15 mouse cellular contexts compared by ENCODE assay signal in the genomic region with DNA sequence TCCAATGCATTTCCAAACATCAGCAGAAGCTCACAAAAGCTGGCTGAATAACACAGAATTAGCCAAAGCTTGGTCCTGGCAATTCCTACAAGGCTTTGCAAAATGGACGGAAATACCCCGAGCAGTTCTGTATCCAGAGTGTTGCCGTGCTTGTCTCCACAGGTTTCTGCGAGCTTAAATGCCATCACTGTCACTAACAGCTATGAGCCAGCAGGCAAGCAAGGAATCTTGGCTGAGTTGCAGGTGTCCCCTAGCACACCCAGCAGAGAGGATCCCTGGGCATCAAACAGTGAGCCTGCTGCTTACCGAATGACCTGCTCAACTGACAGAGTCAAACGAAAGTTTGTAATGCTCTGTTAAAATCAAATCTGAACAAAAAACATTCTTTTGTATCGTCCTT.
DNase-seq lines count a peak whose midpoint lies in the region; ATAC-seq and TF ChIP-seq lines count a peak whose summit lies in the region.
"Had no signal": no experiment of that assay in that cellular context is flagged by ENCODE, and none has a peak within 500 bp of the region (broad histone marks: within the 10 kb centered on the region; RNA-seq: fewer than 3 reads in every experiment).

No protein-coding gene starts in this region.

- H3K27me3 ChIP-seq in forebrain, embryonic 14.5 days (replicated peaks; ENCODE audit: control insufficient read depth, insufficient read depth, low read length): no peaks in the 10 kb centered on the region
- no peaks in the 10 kb centered on the region for H3K27me3 ChIP-seq in forebrain, embryonic 16.5 days (replicated peaks; ENCODE audit: control insufficient read depth, insufficient read depth, low read length)
- H3K27me3 ChIP-seq in midbrain, postnatal 0 days (ENCODE audit: insufficient read depth, low read length): no peaks in the 10 kb centered on the region
- H3K27me3 ChIP-seq: heart, embryonic 13.5 days; megakaryocyte, embryonic 14.5 days had no signal

- no peak overlapping the region for H3K27ac ChIP-seq in forebrain, embryonic 14.5 days (ENCODE audit: low read depth, low read length)
- no peak overlapping the region for H3K27ac ChIP-seq in forebrain, embryonic 16.5 days (ENCODE audit: low read length)
- no peak overlapping the region for H3K27ac ChIP-seq in midbrain, postnatal 0 days (ENCODE audit: low read depth, low read length)
- H3K27ac ChIP-seq: heart, embryonic 13.5 days; liver, embryonic 14.5 days had no signal

- ATAC-seq in forebrain, embryonic 14.5 days: no peak
- no peak for ATAC-seq in forebrain, embryonic 16.5 days
- no peak for ATAC-seq in midbrain, postnatal 0 days (ENCODE audit: low FRiP score)
- ATAC-seq: intestine, postnatal 0 days had no signal

- TF ChIP-seq CTCF in midbrain, postnatal 0 days (IDR thresholded peaks at IDR 0.05): no peak

- H3K9ac ChIP-seq in forebrain, embryonic 14.5 days (ENCODE audit: low read length): no peak overlapping the region
- no peak overlapping the region for H3K9ac ChIP-seq in forebrain, embryonic 16.5 days (replicated peaks; ENCODE audit: low read depth, low read length)
- no peak overlapping the region for H3K9ac ChIP-seq in midbrain, postnatal 0 days (replicated peaks; ENCODE audit: low read length, poor library complexity, severe bottlenecking)
- H3K9ac ChIP-seq: heart, embryonic 13.5 days; liver, embryonic 14.5 days had no signal

- H3K9me3 ChIP-seq in forebrain, embryonic 14.5 days (replicated peaks; ENCODE audit: control insufficient read depth, low read length): no peaks in the 10 kb centered on the region
- H3K9me3 ChIP-seq in forebrain, embryonic 16.5 days (ENCODE audit: control insufficient read depth, low read length): no peaks in the 10 kb centered on the region
- no peaks in the 10 kb centered on the region for H3K9me3 ChIP-seq in midbrain, postnatal 0 days (ENCODE audit: low read length)
- H3K9me3 ChIP-seq: heart, embryonic 13.5 days; megakaryocyte, embryonic 14.5 days had no signal

- H3K4me2 ChIP-seq in forebrain, embryonic 14.5 days (ENCODE audit: low read length): no peak overlapping the region
- H3K4me2 ChIP-seq in forebrain, embryonic 16.5 days (ENCODE audit: low read length): no peak overlapping the region
- H3K4me2 ChIP-seq in midbrain, postnatal 0 days (ENCODE audit: low read depth, low read length, poor library complexity, severe bottlenecking): no peak overlapping the region; the same call in 1 of the 2 replicates
- H3K4me2 ChIP-seq: heart, embryonic 13.5 days had no signal

- no peaks in the 10 kb centered on the region for H3K36me3 ChIP-seq in forebrain, embryonic 14.5 days (ENCODE audit: control insufficient read depth, insufficient read depth, low read length)
- H3K36me3 ChIP-seq in forebrain, embryonic 16.5 days (ENCODE audit: control insufficient read depth, insufficient read depth): no peaks in the 10 kb centered on the region
- H3K36me3 ChIP-seq in midbrain, postnatal 0 days (ENCODE audit: insufficient read depth, low read length): no peaks in the 10 kb centered on the region
- H3K36me3 ChIP-seq: heart, embryonic 13.5 days had no signal

- no peaks in the 10 kb centered on the region for H3K4me1 ChIP-seq in forebrain, embryonic 14.5 days (ENCODE audit: control insufficient read depth, insufficient read depth, low read length)
- H3K4me1 ChIP-seq in forebrain, embryonic 16.5 days (replicated peaks; ENCODE audit: control insufficient read depth, insufficient read depth, low read length): no peaks in the 10 kb centered on the region
- no peaks in the 10 kb centered on the region for H3K4me1 ChIP-seq in midbrain, postnatal 0 days (ENCODE audit: insufficient read depth, low read length)
- H3K4me1 ChIP-seq: heart, embryonic 13.5 days had no signal

- H3K4me3 ChIP-seq in forebrain, embryonic 14.5 days (ENCODE audit: low read depth, low read length): no peak overlapping the region
- no peak overlapping the region for H3K4me3 ChIP-seq in forebrain, embryonic 16.5 days (replicated peaks; ENCODE audit: low read length)
- H3K4me3 ChIP-seq in midbrain, postnatal 0 days (ENCODE audit: low read depth, low read length): no peak overlapping the region
- H3K4me3 ChIP-seq: heart, embryonic 13.5 days; megakaryocyte, embryonic 14.5 days had no signal

- 49% methylated on average over 7 of the region's 7 CpGs for WGBS in forebrain, embryonic 14.5 days
- 38% methylated on average over 7 of the region's 7 CpGs for WGBS in forebrain, embryonic 16.5 days
- WGBS in midbrain, postnatal 0 days: 12% methylated on average over 7 of the region's 7 CpGs

- DNase-seq in forebrain, embryonic 14.5 days (ENCODE audit: low spot score): peak; percentile 13
- DNase-seq in layer of hippocampus, postnatal 10 days (ENCODE audit: low spot score in 2 of 2): peak; percentile 12 to 18
- no peak for DNase-seq in layer of hippocampus, adult 9-10 months (ENCODE audit: low spot score)
- DNase-seq in thymus, postnatal 14 days: peak; percentile 12
- DNase-seq in thymus, postnatal 10 days (ENCODE audit: low spot score in 2 of 2): no peak
- peak; percentile 24 for DNase-seq in midbrain, postnatal 0 days (ENCODE audit: low spot score)
- DNase-seq: adrenal gland, adult 2 months; embryo, embryonic 11 days; kidney, postnatal 10 days; lung, postnatal 10 days had no signal

Comparison
In these comparisons a context has a peak if more than half of its experiments do, and no peak if none do; other contexts are left out.
1. DNase-seq: peak in forebrain, embryonic 14.5 days (single experiment), layer of hippocampus, postnatal 10 days (2 of 2), thymus, postnatal 14 days (single experiment) and midbrain, postnatal 0 days (single experiment); none in layer of hippocampus, adult 9-10 months (single experiment) and thymus, postnatal 10 days (0 of 2).